Mouse (Mus musculus) embryonic facial prominence, embryonic 10.5 days (tissue): ENCODE data around the gene Zfp148. TPM values are rescaled to one million over a fixed set of nuclear protein-coding genes. Genes with fewer than 3 reads are reported as not detected.
"Not testable (repeated sequence)": the region's sequence is repeated elsewhere in the genome, so short reads cannot be mapped to it uniquely, and the experiment has no call there.

ENCODE experiments used
- DNase-seq: peaks from one replicate; pipeline ENCODE4 v3.0.0-alpha.2; 2017; ENCODE audit warnings: low spot score
- H3K27ac ChIP-seq: fragments of 300-500 bp; sonication (generic); replicated peaks from 2 replicates; pipeline ENCODE4 v1.5.1; 2016; ENCODE audit warnings: mild to moderate bottlenecking
- H3K27me3 ChIP-seq: fragments of 300-500 bp; sonication (generic); replicated peaks from 2 replicates; pipeline ENCODE4 v1.6.1; 2016; ENCODE audit warnings: low read depth, mild to moderate bottlenecking; ENCODE audit not compliant: poor library complexity, severe bottlenecking
- H3K36me3 ChIP-seq: fragments of 300-500 bp; sonication (generic); replicated peaks from 2 replicates; pipeline ENCODE4 v1.6.1; 2016; ENCODE audit warnings: mild to moderate bottlenecking, moderate library complexity
- H3K4me1 ChIP-seq: fragments of 300-500 bp; sonication (generic); 2 replicates; pipeline ENCODE4 v1.6.1; 2016
- H3K4me3 ChIP-seq: fragments of 300-500 bp; sonication (generic); 2 replicates; pipeline ENCODE4 v1.5.1; 2016; ENCODE audit warnings: mild to moderate bottlenecking, moderate library complexity
- H3K9me3 ChIP-seq: fragments of 300-500 bp; sonication (generic); 2 replicates; pipeline ENCODE4 v1.6.1; 2016; ENCODE audit warnings: mild to moderate bottlenecking
- WGBS: fragments of 180-500 bp; shearing (Covaris S2); methylation state at CpG from one replicate; pipeline ENCODE4 v1.1.7; 2016; 5-methylcytosine and 5-hydroxymethylcytosine counted together
- polyA plus RNA-seq: library from polyadenylated mRNA; unstranded; fragments of >200 nt; fragmentation: Nextera tagmentation; extraction: Ambion mirVana; gene quantifications from 2 replicates; pipeline ENCODE4 v1.2.1, GENCODE M21; 2016

Gene Zfp148
- polyA plus RNA-seq, 1 experiment from 2014 or later, result 51.8 TPM

- H3K27me3 ChIP-seq, H3K9me3 ChIP-seq, H3K4me3 ChIP-seq, H3K27ac ChIP-seq, DNase-seq: not testable (repeated sequence)
- WGBS, result 72% methylated on average over 2 of the region's 2 CpGs
- H3K36me3 ChIP-seq, result peaks cover 14% of the 10 kb centered on the region; the same call in 1 of the 2 replicates
- H3K4me1 ChIP-seq, result peaks cover 16% of the 10 kb centered on the region
Observed at GRCm38 (mm10) chr16:33384057-33384456, 3.4 kb downstream of the Zfp148 start.

GRCm38 (mm10) chr16:33387013-33387412, 6.4 kb downstream of the Zfp148 start:
- no peak overlapping the region for H3K4me3 ChIP-seq
- peaks cover 21% of the 10 kb centered on the region for H3K36me3 ChIP-seq
- H3K27me3 ChIP-seq, result no peaks in the 10 kb centered on the region
- H3K9me3 ChIP-seq, result no peaks in the 10 kb centered on the region
- WGBS, result 86% methylated on average over 2 of the region's 2 CpGs
- DNase-seq, result no peak
- peaks cover 7% of the 10 kb centered on the region for H3K4me1 ChIP-seq
- no peak overlapping the region for H3K27ac ChIP-seq

GRCm38 (mm10) chr16:33387420-33387819, 6.8 kb downstream of the Zfp148 start:
- H3K27me3 ChIP-seq, result no peaks in the 10 kb centered on the region
- DNase-seq, result no peak
- H3K36me3 ChIP-seq, result peaks cover 21% of the 10 kb centered on the region
- H3K4me3 ChIP-seq, result no peak overlapping the region
- no peaks in the 10 kb centered on the region for H3K9me3 ChIP-seq
- no peak overlapping the region for H3K27ac ChIP-seq
- WGBS, result 91% methylated on average over 2 of the region's 2 CpGs
- H3K4me1 ChIP-seq, result peaks cover 3% of the 10 kb centered on the region

GRCm38 (mm10) chr16:33399913-33400782, 19.5 kb downstream of the Zfp148 start:
- no peaks in the 10 kb centered on the region for H3K9me3 ChIP-seq
- H3K4me1 ChIP-seq, result peaks cover 17% of the 10 kb centered on the region
- H3K27ac ChIP-seq, result peak overlapping the region; percentile 80
- WGBS, result 2% methylated on average over 28 of the region's 28 CpGs
- H3K36me3 ChIP-seq, result peaks cover 8% of the 10 kb centered on the region; the same call in 1 of the 2 replicates
- H3K4me3 ChIP-seq, result peak overlapping the region; percentile 60
- no peaks in the 10 kb centered on the region for H3K27me3 ChIP-seq
- peak; percentile 82 for DNase-seq

- H3K27me3 ChIP-seq, result no peaks in the 10 kb centered on the region
- H3K36me3 ChIP-seq, result peaks cover 8% of the 10 kb centered on the region; the same call in 1 of the 2 replicates
- no peak overlapping the region for H3K27ac ChIP-seq
- H3K4me3 ChIP-seq, result no peak overlapping the region
- WGBS, result 77% methylated on average over 4 of the region's 4 CpGs
- DNase-seq, result no peak
- H3K4me1 ChIP-seq, result peaks cover 17% of the 10 kb centered on the region
- H3K9me3 ChIP-seq, result no peaks in the 10 kb centered on the region
Observed at GRCm38 (mm10) chr16:33400943-33401342, 20.3 kb downstream of the Zfp148 start.

- H3K27me3 ChIP-seq, result no peaks in the 10 kb centered on the region
- H3K9me3 ChIP-seq, result no peaks in the 10 kb centered on the region
- H3K27ac ChIP-seq, result no peak overlapping the region
- peaks cover 17% of the 10 kb centered on the region for H3K4me1 ChIP-seq
- 86% methylated on average over 2 of the region's 2 CpGs for WGBS
- H3K36me3 ChIP-seq, result peaks cover 5% of the 10 kb centered on the region; the same call in 1 of the 2 replicates
- no peak overlapping the region for H3K4me3 ChIP-seq
- DNase-seq, result no peak
Observed at GRCm38 (mm10) chr16:33403258-33403657, 22.6 kb downstream of the Zfp148 start.

- Histone ChIP-seq H3K4me1 (peaks cover 17% of the 10 kb centered on the region), H3K4me3 (no peak overlapping the region), H3K27me3 (no peaks in the 10 kb centered on the region), H3K27ac (no peak overlapping the region), H3K36me3 (peaks cover 4% of the 10 kb centered on the region; the same call in 1 of the 2 replicates), H3K9me3 (no peaks in the 10 kb centered on the region)
- 83% methylated on average over 3 of the region's 3 CpGs for WGBS
- DNase-seq, result no peak
Observed at GRCm38 (mm10) chr16:33404055-33404454, 23.4 kb downstream of the Zfp148 start.

- Histone ChIP-seq H3K27me3 (no peaks in the 10 kb centered on the region), H3K36me3 (peaks cover 4% of the 10 kb centered on the region; the same call in 1 of the 2 replicates), H3K4me3 (no peak overlapping the region), H3K27ac (no peak overlapping the region), H3K9me3 (no peaks in the 10 kb centered on the region), H3K4me1 (peaks cover 6% of the 10 kb centered on the region)
- 89% methylated on average over 4 of the region's 4 CpGs for WGBS
- no peak for DNase-seq
Observed at GRCm38 (mm10) chr16:33405487-33405886, 24.9 kb downstream of the Zfp148 start.

- H3K4me3 ChIP-seq, result no peak overlapping the region
- H3K4me1 ChIP-seq, result peaks cover 11% of the 10 kb centered on the region
- H3K27me3 ChIP-seq, result no peaks in the 10 kb centered on the region
- H3K27ac ChIP-seq, result no peak overlapping the region
- DNase-seq, result no peak
- H3K9me3 ChIP-seq, result no peaks in the 10 kb centered on the region
- 92% methylated on average over 2 of the region's 2 CpGs for WGBS
- no peaks in the 10 kb centered on the region for H3K36me3 ChIP-seq
Observed at GRCm38 (mm10) chr16:33410151-33410550, 29.5 kb downstream of the Zfp148 start.

GRCm38 (mm10) chr16:33410605-33411004, 30.0 kb downstream of the Zfp148 start:
- no peak overlapping the region for H3K27ac ChIP-seq
- H3K27me3 ChIP-seq, result no peaks in the 10 kb centered on the region
- WGBS, result 87% methylated on average over 1 of the region's 1 CpGs
- peaks cover 12% of the 10 kb centered on the region for H3K4me1 ChIP-seq
- no peak for DNase-seq
- H3K9me3 ChIP-seq, result no peaks in the 10 kb centered on the region
- H3K36me3 ChIP-seq, result no peaks in the 10 kb centered on the region
- H3K4me3 ChIP-seq, result no peak overlapping the region

GRCm38 (mm10) chr16:33414191-33414590, 33.6 kb downstream of the Zfp148 start:
- 93% methylated on average over 5 of the region's 5 CpGs for WGBS
- H3K4me1 ChIP-seq, result peaks cover 22% of the 10 kb centered on the region
- no peaks in the 10 kb centered on the region for H3K27me3 ChIP-seq
- no peak overlapping the region for H3K4me3 ChIP-seq
- no peak for DNase-seq
- no peaks in the 10 kb centered on the region for H3K9me3 ChIP-seq
- H3K36me3 ChIP-seq, result no peaks in the 10 kb centered on the region
- no peak overlapping the region for H3K27ac ChIP-seq

GRCm38 (mm10) chr16:33415607-33416006, 35.0 kb downstream of the Zfp148 start:
- H3K27me3 ChIP-seq, result no peaks in the 10 kb centered on the region

GRCm38 (mm10) chr16:33428327-33428726, 47.7 kb downstream of the Zfp148 start:
- H3K4me3 ChIP-seq, result no peak overlapping the region
- no peaks in the 10 kb centered on the region for H3K9me3 ChIP-seq
- no peaks in the 10 kb centered on the region for H3K4me1 ChIP-seq
- no peak overlapping the region for H3K27ac ChIP-seq
- no peak for DNase-seq
- H3K27me3 ChIP-seq, result no peaks in the 10 kb centered on the region
- H3K36me3 ChIP-seq, result peaks cover 80% of the 10 kb centered on the region
- WGBS, result 81% methylated on average over 3 of the region's 3 CpGs

More at GRCm38 (mm10) chr16:33415607-33416006, 35.0 kb downstream of the Zfp148 start:
- no peak overlapping the region for H3K27ac ChIP-seq
- no peak overlapping the region for H3K4me3 ChIP-seq
- 86% methylated on average over 5 of the region's 5 CpGs for WGBS
- H3K9me3 ChIP-seq, result no peaks in the 10 kb centered on the region
- H3K36me3 ChIP-seq, result no peaks in the 10 kb centered on the region
- DNase-seq, result no peak
- H3K4me1 ChIP-seq, result peaks cover 23% of the 10 kb centered on the region
